Mouse (Mus musculus): ENCODE results near the gene Pam16.

DNA sequence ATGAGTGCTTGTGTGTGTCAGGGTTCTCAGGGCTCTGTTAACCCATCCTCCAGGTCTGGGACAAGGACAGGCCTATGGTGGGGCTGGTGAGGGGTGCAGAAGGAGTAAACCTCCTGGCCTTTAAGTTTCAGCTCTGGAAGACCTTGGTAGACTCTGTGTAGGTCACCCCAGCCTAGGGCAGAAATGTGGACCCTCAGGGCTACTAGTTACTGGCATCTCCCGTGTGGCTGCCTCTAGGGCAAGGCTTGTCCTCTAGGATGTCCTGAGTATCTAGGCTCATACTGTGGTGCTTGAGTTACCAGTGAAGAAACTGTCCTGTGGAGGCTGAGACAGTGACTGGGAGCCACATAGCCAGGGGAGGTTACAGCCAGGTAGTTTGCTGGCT, 21.3 kb downstream of the Pam16 start:
- TF ChIP-seq CTCF (IDR thresholded peaks at IDR 0.05; ENCODE audit: borderline replicate concordance, insufficient read depth, low read depth, low read length) (no peak), POLR2A (IDR thresholded peaks at IDR 0.05; ENCODE audit: borderline replicate concordance, insufficient read depth, low read length) (no peak)

Measured in cerebellum, adult 2 months (tissue).